Mouse (Mus musculus) megakaryocyte, embryonic 14.5 days (primary cell): ENCODE data around the gene Dusp18.

Experiments used
- FLI1 ChIP-seq: IDR thresholded peaks from 2 replicates; pipeline ENCODE4 v1.6.1; 2012; ENCODE audit warnings: low read length, inconsistent platforms, mixed read lengths
- GATA1 ChIP-seq: IDR thresholded peaks from 3 replicates; pipeline ENCODE4 v1.6.1; 2012; ENCODE audit warnings: mixed read lengths, low read length, inconsistent platforms, borderline replicate concordance

DNA sequence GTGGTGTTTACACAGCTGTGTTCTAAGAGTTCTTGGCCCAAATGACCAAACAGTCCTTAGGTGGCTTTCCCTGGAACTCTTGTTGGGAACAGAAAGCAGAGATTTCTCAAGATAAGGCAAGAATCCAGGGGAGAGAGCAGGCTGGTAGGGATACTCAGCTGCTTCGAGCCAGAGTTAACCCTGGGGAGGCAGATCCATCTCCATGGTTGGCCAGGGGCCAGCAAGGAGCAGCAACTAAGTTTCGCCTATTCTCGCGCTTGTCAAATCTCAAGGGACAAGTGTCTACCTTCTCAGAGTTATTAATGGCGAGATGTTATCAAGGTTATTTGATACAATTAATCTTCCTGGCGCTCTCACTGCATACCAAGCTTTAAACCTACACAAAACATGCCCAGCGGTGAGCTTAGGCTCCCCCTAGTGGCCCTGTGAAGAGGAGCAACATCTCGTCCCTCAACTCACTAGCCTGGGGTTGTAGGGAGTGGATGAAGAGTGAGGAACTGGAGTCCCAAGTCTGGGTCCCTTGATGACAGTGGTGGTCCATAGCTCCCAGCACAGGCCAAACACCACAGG lies 26.3 kb downstream of the Dusp18 start:
- TF ChIP-seq GATA1: no peak
- no peak for TF ChIP-seq FLI1
